Mouse (Mus musculus): Measurements from ENCODE around the gene Usp2.

GRCm38 (mm10) chr9:44084236-44084635, 17.4 kb downstream of the Usp2 start:
- TF ChIP-seq GATA1 (IDR thresholded peaks at IDR 0.05; ENCODE audit: borderline replicate concordance, low read length): no peak
- no peak for TF ChIP-seq FLI1 (IDR thresholded peaks at IDR 0.05; ENCODE audit: low read length)
